Mouse (Mus musculus): ENCODE measurements around the gene Osbpl3.

DNA sequence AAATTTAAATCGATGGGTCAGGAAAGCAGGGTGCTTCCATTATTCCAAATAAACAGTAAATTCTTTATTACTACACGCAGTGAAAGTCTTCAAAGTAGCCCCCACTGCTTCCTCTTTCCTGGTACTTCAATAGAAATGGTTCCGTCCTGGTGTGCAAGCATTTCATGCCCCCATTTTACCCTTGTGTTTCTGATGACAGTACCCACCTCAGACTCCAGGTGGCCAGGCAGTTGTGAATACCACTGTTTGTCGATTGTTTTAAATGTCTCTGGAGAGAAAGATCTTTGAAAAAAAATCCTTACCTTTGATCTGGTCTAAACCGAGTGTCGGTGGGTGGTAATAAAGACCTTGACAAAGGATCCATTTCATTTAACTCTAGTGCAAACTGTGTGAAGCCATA is 155.4 kb downstream of the Osbpl3 start:
- TF ChIP-seq TAL1 (IDR thresholded peaks at IDR 0.05; ENCODE audit: low read length) (no peak), GATA1 (IDR thresholded peaks at IDR 0.05; ENCODE audit: low read length) (no peak)
